Mouse (Mus musculus) brain, adult 2 months (tissue): ENCODE results near the gene Pacsin1.
A peak's percentile ranks its signal among the peaks of the same experiment; 100 is the strongest.
"Not testable (repeated sequence)": the region's sequence is repeated elsewhere in the genome, so short reads cannot be mapped to it uniquely, and the experiment has no call there.

Source experiments
- DNase-seq: peaks from one replicate; pipeline ENCODE4 v3.0.0; 2011; ENCODE audit warnings: low read depth, low spot score

The Pacsin1 gene

GRCm38 (mm10) chr17:27635575-27635903 is 19.8 kb upstream of the Pacsin1 start:
- DNase-seq, result not testable (repeated sequence)

GRCm38 (mm10) chr17:27636132-27637020 is 18.9 kb upstream of the Pacsin1 start, which contains the start of gene Rps10:
Gene Rps10 (minus strand): TSS chr17:27636669.
- DNase-seq, result peak; percentile 57

- DNase-seq, result peak; percentile 77
Measured at GRCm38 (mm10) chr17:27637333-27637732, 18.0 kb upstream of the Pacsin1 start.

- peak; percentile 95 for DNase-seq
Measured at GRCm38 (mm10) chr17:27638921-27639332, 16.4 kb upstream of the Pacsin1 start.

- not testable (repeated sequence) for DNase-seq
Measured at GRCm38 (mm10) chr17:27639851-27640250, 15.5 kb upstream of the Pacsin1 start.

- DNase-seq, result peak; percentile 99
Measured at GRCm38 (mm10) chr17:27642491-27643062, 12.7 kb upstream of the Pacsin1 start.

- DNase-seq, result peak; percentile 92
Measured at GRCm38 (mm10) chr17:27643101-27643500, 12.2 kb upstream of the Pacsin1 start.

- DNase-seq, result no peak
Measured at GRCm38 (mm10) chr17:27643756-27644155, 11.6 kb upstream of the Pacsin1 start.

- DNase-seq, result no peak
Measured at GRCm38 (mm10) chr17:27644572-27644971, 10.7 kb upstream of the Pacsin1 start.

- DNase-seq, result no peak
Measured at GRCm38 (mm10) chr17:27645807-27646206, 9.5 kb upstream of the Pacsin1 start.

- DNase-seq, result peak; percentile 93
Measured at GRCm38 (mm10) chr17:27650160-27650559, 5.1 kb upstream of the Pacsin1 start.

- DNase-seq, result peak; percentile 50
Measured at GRCm38 (mm10) chr17:27650586-27650985, 4.7 kb upstream of the Pacsin1 start.

GRCm38 (mm10) chr17:27652046-27652790 is 3.1 kb upstream of the Pacsin1 start:
- no peak for DNase-seq

GRCm38 (mm10) chr17:27653253-27653959 is 1.9 kb upstream of the Pacsin1 start:
- no peak for DNase-seq

GRCm38 (mm10) chr17:27656011-27656399 is 696 bp downstream of the Pacsin1 start:
- DNase-seq, result peak; percentile 91

GRCm38 (mm10) chr17:27656414-27656813 is 1.1 kb downstream of the Pacsin1 start:
- DNase-seq, result no peak

- peak; percentile 92 for DNase-seq
Measured at GRCm38 (mm10) chr17:27657123-27657522, 1.8 kb downstream of the Pacsin1 start.

- no peak for DNase-seq
Measured at GRCm38 (mm10) chr17:27658767-27659166, 3.5 kb downstream of the Pacsin1 start.

GRCm38 (mm10) chr17:27671720-27672119 is 16.4 kb downstream of the Pacsin1 start:
- no peak for DNase-seq

GRCm38 (mm10) chr17:27673945-27674344 is 18.6 kb downstream of the Pacsin1 start:
- DNase-seq, result peak; percentile 84

GRCm38 (mm10) chr17:27675453-27675852 is 20.1 kb downstream of the Pacsin1 start:
- no peak for DNase-seq

- DNase-seq, result peak; percentile 64
Measured at GRCm38 (mm10) chr17:27676270-27676669, 21.0 kb downstream of the Pacsin1 start.
